Mouse (Mus musculus) testis, postnatal 14 days (tissue): Measurements from ENCODE around the gene Bcat2.
"Not testable (repeated sequence)": the region's sequence is repeated elsewhere in the genome, so short reads cannot be mapped to it uniquely, and the experiment has no call there.

Source experiments
- DNase-seq: peaks from one replicate; pipeline ENCODE4 v3.0.0; 2021; ENCODE audit warnings: low spot score

Bcat2 gene

DNA sequence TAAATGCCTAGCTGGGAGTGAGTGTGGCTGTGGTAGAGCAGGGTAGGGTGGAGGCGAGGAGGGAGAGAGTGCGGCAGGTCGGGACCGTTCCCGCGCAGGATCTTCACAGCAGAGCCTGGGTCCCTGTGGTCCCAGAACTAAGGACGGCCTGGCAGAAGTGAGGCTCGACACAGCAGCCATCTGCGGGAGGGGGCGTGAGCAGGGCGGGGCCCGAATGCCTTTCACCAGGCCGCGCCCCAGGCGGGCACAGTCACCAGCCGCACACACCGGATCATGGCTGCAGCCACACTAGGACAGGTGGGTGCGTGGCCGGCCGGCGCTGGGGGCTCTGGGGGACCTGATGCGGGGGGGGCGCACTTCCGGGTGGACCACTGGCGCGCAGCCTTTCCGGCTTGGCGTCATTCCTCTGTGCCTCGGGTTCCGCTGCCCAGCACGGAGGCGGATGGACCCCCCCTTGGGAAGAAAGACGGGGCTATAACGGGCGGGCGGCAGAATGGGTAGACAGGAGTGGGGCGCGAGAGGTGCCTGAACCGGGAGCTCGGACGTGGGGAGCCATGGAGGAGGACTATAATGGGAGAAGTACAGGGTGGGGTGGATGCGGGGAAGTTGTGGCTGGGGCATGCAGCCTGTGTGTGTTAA is at the start of gene Bcat2:
TSS of gene Bcat2 (plus strand) at position 51 of the 639 bp plus-strand sequence.
- DNase-seq: peak; percentile 72

DNA sequence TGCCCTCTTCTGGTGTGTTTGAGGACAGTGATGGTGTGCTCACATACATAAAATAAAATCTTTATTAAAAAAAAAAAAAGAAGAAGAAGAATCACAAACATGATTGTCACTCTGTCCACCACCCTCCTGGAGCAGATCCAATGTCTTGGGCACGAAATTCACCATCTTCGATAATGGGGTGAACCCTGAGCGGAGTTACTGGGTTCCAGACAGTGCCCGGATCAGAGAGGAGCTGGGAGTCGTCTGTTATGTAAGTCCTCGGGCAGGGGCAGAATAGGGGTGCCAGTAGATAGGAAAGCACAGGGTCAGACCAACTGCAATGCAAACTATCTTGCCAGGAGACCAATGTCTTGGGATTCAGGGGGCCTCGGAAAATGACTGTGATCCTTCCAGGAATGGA is 49.3 kb upstream of the Bcat2 start:
- DNase-seq: no peak

DNA sequence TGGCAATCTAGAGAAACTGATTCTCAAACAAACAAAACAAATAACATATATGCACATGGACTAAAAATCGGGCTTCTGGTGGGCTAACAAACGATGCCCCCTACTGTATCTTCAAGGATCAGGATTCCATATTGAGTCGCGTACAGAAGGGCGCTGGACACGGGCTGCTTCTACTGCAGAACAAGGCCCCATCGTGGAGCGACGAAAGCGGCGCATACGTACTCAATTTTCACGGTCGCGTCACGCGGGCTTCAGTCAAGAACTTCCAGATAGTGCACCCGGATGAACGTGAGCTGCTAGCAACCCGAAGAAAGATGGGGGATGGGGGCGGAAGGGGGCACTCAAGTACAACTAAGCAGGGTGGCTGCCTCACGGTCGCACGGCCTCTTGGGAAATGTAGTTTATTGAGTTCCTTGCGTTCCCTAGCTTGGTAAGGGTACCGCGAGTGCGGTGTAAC is 48.2 kb upstream of the Bcat2 start:
- DNase-seq: peak; percentile 85

DNA sequence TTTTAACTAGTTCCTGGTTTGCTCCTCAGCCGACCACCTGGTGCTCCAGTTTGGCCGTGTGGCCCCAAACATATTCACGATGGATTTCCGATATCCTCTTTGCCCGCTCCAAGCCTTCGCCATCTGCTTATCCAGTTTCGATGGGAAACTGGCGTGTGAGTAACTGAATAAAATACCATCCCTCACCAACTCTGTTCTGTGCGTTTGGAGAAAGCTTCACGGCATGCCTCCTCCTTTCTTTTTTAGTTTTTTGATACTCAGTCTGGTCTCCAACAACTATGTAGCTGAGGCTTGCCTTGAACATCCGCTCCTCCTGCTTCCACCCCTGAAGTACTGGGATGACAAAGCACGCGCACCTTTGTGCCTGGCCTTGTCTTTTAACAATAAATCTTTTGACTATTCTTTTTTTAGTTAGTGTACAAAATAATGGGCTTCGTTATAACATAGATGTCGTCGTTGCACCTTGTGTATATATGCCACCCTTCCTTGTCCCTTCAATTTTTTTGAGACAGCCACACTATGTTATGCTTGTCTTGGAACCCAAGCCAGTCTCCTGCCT is 47.7 kb upstream of the Bcat2 start:
- no peak for DNase-seq

DNA sequence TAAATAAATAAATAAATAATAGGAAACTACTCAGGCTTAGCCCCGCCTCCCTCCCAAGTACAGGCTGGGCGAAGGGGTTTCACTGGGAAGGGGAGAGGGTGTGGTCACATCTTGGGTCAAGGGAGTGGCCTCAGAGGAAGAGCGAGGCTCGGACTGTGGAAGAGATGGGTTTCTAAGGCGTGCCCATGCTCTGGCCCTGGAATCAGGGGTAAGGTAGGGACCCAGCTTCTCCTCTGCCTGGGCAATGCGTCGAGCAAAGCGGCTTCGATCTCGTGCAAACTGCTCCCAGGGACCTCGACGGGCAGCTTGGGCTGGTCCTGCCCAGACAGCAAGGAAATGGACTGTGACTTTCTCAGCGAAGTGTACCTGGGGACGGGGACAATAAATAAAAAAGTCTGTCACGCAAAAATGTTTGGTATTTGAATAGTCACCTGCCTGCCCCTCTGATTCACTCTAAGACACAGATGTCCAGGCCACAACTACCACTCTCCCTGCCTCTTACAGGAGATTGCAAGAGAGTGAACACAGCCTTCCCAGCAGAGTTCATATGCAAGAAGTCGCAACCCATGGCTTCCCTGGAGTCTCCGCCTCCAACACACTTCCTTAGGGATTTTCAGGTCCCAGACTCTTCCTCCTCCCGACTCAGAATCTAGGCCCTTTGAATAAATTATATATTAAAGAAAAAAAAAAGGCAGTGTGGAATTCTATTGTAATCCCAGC is 46.8 kb upstream of the Bcat2 start:
- DNase-seq: no peak

DNA sequence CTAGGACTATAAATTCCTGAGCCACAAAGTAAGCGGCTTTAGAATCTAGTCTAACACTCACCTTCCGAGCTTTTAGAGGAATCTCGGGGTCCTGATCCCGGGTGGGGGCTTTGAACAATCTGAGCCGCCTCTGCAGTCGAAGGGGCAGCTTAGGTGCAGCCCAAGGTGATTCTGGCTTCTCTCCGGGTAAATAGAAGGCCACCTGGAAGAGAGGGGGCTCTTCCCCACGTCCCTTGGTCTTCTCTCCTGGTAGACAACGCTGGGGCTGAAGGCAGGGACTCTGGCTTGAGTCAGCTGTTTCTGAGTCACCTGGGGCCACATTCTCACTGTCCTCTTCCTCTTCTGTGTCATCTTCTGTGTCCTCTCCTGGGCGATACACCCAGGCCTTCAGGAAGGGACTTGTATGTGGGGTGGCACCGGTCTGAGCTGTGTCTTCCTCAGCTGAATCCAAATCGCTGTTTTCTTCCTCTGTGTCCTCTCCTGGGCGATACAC is 46.2 kb upstream of the Bcat2 start:
- no peak for DNase-seq

DNA sequence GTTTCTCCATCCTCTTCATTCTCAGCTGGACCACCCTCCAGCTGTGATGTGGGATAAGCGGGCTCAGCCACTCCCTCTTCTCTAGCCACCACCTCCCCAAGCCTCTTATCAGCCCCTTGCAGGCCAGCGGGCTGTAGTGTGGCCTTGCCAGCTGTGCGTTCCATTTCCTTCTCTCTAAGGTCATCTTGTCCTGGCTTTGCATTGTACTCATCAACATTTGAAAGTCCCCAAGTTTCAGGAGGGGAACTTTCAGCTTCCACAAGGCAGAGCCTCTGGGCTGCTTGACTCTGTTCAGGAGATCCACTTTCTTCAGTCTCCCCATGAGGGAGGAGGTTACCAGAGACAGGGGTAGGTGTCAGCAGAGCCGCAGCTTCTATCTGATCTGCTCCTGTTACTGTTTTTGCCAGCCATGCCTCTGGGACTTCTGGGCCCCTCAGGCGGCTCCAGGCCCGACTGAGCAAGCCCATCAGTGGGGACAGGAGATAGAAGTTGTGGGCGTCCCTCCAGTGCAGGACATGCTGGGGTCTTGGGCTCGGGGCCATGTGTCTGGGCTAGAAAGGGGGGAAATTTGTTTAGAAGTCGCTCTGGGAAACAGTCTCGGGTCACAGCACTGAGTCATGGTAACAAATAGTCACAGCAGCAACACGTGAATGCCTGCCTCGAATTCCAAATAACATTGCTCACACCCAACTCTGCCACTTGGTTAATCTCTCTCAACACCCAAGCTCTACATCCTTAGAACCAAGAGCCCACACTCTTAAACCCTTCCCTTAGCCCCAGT is 44.9 kb upstream of the Bcat2 start:
- DNase-seq: peak; percentile 50

DNA sequence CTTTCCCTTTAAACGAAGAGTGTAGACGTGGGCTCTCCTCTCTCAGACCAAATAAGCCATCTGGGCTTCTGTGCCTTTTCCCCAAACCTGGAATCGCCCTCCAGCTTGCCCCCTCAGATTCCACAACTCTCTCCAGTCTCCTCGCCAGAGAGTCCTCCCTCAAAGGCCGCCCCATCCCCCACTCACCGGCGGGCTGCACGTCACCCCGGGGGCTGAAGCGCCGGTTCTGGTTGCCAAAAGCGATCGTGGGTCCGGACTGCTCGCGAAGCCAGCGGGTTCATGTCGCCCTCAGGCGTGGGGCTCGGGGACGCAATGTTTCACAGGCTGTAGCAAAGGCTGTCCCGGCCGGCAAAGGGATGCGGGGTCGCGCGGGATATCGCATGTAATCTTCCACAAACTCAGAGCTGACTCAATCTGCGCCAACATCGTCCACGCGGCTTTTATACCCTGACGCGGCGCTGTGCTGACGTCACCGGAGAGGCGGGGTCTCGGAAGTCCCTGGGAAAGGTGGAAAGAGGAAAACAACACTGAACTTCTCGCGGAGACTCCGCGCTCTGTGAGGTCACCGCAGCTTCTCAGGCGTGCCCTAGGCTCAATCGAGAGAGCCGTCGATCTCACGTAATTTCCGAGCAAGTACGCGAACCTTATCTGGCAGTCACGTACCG is 44.0 kb upstream of the Bcat2 start, which contains the start of the genes Ppp1r15a and Plekha4:
TSS of gene Ppp1r15a (minus strand) at position 460 of the 665 bp plus-strand sequence.
TSS of gene Plekha4 (plus strand) at position 522 of the 665 bp plus-strand sequence.
- DNase-seq: peak; percentile 90

DNA sequence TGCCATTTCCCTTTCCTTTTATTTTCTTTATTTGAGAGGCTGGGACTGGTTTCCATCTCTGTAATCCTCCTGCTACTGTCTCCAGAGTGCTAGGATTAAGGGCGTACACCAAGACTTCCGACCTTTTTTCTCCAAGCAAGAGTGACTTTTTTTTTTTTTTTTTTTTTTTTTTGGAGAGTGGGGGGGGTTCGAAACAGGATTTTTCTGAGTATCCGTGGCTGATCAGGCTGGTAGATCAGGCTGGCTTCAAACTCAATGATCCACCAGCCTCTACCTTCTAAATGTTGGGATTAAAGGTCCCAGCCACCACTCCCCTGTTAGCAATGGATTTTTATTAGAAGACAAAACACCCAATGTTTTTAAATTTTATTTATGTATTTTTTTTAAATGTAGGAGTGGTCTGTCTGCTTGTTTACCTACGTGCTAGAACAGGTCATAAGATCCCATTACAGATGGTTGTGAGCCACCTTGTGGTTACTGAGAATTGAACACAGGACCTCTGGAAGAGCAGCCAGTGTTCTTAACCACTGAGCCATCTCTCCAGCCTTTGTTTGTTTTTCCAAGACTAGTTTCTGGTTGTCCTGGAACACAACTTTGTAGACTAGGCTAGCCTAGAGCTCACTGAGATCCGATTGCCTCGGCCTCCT is 43.4 kb upstream of the Bcat2 start:
- no peak for DNase-seq

DNA sequence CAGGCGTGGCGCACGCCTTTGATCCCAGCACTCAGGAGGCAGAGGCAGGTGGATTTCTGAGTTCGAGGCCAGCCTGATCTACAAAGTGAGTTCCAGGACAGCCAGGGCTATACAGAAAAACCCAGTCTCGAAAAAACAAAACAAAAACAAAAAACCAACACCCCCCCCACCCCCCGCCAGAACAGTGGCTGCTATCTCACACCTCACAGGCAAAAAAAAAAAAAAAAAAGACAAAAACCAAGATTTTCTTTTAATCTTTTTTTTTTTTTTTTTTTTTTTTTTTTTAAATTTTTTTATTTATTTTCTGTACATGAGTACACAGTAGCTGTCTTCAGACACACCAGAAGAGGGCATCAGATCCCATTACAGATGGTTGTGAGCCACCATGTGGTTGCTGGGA is 42.8 kb upstream of the Bcat2 start:
- DNase-seq: not testable (repeated sequence)

DNA sequence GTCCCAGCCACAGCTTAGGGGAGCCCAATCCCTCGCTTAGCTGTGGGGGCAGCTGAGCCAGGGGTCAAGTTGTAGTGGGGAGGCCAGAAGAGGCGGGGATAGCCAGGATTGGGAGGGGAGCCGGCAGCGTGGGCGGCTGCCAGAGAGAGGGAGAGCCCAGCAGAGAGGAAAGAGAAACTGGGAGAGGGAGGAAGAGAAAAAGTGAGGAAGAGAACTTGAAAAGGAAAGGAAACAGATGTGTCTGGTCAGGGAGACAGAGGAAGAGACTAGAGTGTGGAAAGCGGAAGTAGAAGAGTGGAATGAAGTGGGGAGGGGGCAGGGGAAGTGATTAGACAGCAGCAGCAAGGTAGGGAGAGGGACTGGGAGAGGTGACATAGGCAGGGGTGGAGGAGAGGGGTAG is 40.5 kb upstream of the Bcat2 start:
- no peak for DNase-seq

DNA sequence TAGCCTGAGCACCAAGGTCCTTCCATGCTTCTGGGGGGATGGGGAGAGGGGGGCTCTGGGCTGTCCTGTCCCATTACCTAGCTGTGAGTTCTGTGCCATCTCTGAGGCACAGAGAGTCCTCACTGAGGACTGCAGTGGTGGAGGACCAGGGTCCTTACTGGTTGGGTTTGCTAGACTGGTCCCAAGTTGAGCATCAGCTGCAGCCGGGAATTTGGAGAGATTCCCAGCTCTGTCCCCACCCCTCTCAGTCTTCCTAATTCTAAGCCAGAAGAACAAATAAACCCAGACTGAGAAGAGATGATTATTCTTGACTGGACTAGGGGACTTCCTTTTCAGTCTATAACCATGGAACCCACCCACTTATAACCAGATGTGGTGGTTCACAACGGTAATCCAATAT is 39.3 kb upstream of the Bcat2 start:
- no peak for DNase-seq

DNA sequence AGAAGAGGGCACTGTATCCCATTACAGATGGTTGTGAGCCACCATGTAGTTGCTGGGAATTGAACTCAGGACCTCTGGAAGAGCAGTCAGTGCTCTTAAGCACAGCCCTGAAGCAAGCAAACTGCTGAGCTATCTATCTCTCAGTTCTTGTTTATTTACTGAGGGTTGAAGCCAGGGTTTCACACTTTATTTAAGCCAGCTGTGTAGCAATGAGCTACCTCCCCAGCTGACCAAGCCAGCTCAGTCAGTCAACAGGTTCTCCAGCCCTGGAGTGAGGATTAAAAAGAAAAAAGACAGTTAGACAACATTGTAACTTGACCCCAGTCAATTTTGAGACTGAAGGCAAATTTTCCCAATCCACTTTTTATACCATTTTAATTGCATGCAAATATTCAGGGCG is 34.3 kb upstream of the Bcat2 start:
- no peak for DNase-seq

DNA sequence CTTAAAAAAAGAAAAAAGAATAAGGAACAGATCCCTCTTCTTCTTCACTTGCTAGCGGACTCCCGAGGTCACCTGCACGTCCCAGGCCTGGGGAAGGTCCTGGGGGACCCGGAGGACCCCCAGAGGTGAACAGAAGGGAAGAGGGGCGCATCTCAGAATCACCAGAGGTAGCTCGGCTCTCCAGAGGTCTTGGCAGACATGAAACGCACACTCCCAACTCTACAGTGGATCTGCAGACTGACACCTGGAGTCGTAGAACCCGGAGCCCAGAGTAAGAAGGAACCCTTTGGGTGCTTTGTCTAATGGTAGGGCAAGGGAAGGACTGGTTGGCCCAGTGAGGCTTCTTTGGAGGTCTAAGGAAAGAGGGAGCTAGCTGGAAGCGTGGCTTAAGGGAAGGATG is 32.4 kb upstream of the Bcat2 start:
- DNase-seq: no peak

DNA sequence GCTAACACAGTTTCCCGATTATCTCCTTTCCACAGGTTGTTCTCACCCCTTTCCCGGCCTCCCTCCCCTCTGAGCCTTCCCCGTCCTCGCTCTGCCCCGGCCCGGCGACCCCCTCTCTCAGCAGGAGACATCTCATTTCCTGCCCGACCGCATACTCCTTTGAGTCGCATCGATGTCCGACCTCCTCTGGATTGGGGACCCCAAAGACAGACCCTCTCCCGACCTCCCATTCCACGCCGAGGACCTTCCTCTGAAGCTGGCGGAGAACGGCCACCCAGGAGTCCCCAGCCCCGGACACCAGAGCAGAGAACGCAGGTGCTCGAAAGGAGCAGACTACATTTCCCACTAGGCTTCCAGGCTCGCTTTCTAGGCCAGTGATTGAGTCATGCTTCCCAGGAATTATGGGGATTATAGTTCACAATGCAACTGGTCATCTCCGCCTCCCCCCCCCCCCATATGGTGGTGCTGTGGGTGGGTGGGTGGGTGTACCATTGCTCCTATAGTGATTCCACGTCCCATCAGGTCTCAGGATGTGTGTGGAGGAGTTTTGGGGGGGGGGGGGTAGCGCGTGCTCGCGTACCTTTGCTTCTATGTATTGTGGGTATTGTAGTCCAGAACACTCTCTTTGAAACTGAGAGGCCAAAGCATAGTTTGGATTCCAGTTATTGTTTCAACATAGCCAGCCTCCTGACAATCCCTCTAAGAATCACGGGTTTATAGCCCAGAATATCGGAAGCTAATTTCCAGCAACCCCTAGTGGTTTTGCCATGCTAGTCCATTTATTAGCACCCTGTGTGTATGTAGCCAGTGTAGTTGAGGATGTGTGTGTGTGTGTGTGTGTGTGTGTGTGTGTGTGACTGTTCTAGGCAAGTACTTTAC is 31.6 kb upstream of the Bcat2 start:
- DNase-seq: no peak

DNA sequence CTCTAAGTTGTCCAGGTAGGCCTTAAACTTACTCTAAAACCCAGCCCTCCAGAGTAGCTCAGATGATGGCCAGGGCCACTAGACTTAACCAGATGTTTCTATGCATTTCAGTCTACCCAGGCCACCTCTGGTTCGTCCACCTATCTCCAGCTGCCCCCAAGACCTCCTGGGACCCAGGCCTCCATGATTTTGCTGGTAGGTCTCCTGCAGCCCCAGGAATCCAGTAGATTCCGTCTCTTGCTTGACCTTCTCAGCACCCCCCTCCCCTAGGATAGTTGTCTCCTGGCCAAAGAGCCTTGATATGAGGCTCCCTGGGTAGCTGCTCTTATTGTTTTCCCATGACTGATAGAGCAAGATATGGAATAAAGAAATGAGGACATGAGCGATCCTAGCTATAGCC is 30.9 kb upstream of the Bcat2 start:
- no peak for DNase-seq

DNA sequence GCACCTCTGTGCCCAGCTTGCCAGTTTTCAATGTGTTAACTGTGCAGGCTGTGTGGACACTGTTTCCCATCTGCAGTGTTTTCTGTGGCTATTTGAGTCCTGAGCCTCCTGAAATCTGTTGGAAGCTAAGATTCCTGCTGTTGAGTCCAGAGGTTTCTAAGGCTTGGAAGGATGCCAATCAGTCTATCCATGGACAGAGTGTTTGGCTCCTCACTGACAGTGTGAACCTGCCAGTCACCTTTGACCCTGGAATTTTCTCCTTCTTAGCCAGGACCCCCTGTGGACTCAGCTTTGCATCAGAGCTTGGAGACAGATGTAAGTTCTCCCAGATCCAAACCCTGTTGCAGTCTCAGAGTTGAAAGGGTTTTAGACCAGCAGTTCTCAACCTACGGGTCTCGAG is 29.7 kb upstream of the Bcat2 start:
- no peak for DNase-seq

DNA sequence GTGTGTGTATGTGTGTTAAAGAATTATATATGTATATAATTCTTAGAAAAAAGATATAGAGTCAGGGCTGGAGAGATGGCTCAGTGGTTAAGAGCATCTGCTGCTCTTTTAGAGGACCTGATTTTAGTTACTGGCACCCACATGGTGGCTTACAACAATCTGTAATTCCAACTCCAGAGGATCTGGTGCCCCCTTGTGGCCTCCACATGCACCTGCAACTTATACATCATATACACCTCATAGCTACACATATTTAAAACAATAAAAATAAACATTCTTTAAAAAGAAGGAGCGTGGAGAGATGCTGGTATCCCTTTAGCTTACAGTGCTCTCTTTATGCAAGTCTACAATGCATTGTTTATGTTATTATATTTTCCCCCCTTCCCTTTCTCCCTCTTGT is 25.4 kb upstream of the Bcat2 start:
- DNase-seq: no peak

DNA sequence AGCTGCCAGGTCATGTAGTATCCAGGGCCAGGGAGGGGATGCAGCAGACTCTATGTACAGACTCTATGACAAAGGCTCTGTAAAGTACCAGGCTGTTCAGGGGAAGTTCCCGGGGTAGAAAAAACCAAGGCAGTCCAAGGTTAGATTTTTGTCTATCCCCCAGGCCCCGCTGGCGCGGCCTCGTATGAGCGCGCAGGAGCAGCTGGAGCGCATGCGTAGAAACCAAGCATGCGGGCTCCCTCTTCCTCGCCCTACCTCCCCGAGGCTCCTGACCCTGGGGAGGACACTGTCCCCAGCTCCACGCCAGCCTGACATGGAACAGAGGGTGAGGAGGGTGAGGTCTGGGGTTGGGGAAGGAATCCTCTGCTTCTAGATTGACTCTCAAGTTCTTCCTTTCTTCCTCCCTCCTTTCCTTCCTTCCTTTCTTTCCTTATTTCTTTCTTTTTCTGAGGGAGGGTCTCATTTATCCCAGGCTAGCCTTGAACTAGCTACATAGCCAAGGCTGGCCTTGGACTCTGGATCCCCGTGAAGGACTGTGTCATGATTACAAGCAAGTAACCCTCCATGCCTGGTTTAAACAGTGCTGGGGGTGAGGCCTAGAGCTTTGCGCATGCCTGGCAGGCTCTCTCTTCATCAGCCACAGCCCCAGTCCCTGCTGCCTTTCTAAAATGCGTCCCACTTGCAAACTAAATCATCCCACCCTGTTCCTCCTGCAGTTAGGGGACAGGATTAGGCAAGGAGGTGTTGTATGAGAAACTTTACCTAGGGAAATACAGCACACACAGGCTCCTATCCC is 20.1 kb upstream of the Bcat2 start:
- no peak for DNase-seq
